In genomic region chr6:72677510-72678220, GRCm38 (mm10) we compare ENCODE assay signal across 8 mouse cellular contexts.
DNase-seq lines count a peak whose midpoint lies in the region; ATAC-seq lines count a peak whose summit lies in the region.

No protein-coding gene starts in this region.

- WGBS in heart, embryonic 13.5 days, result 30% methylated on average over 11 of the region's 11 CpGs
- WGBS in embryonic facial prominence, embryonic 14.5 days, result 12% methylated on average over 10 of the region's 11 CpGs

- H3K4me2 ChIP-seq in heart, embryonic 13.5 days, result peak overlapping the region; percentile 59
- peak overlapping the region; percentile 47 for H3K4me2 ChIP-seq in embryonic facial prominence, embryonic 14.5 days (ENCODE audit: low read depth, low read length)

- H3K9me3 ChIP-seq in heart, embryonic 13.5 days, result no peaks in the 10 kb centered on the region
- no peaks in the 10 kb centered on the region for H3K9me3 ChIP-seq in embryonic facial prominence, embryonic 14.5 days (ENCODE audit: control insufficient read depth, low read length)

- H3K4me3 ChIP-seq in heart, embryonic 13.5 days, result peak overlapping the region; percentile 33
- peak overlapping the region; percentile 26 for H3K4me3 ChIP-seq in embryonic facial prominence, embryonic 14.5 days (ENCODE audit: low read depth, low read length)

- H3K4me1 ChIP-seq in heart, embryonic 13.5 days, result peaks cover 69% of the 10 kb centered on the region
- H3K4me1 ChIP-seq in embryonic facial prominence, embryonic 14.5 days (ENCODE audit: control insufficient read depth, insufficient read depth, low read length), result peaks cover 66% of the 10 kb centered on the region

- H3K27ac ChIP-seq in heart, embryonic 13.5 days (replicated peaks), result peak overlapping the region; percentile 77
- H3K27ac ChIP-seq in embryonic facial prominence, embryonic 14.5 days (replicated peaks; ENCODE audit: low read depth, low read length), result peak overlapping the region; percentile 88

- no peak for DNase-seq in heart, adult 11 months
- peak; percentile 95 for DNase-seq in embryonic facial prominence, embryonic 14.5 days (ENCODE audit: low spot score)
- DNase-seq in kidney, postnatal 4 days, result peak; percentile 71 to 86
- peak; percentile 69 for DNase-seq in neural tube, embryonic 10.5 days (ENCODE audit: extremely low spot score, low spot score)
- DNase-seq in thymus, postnatal 14 days, result no peak
- DNase-seq in frontal cortex, postnatal 25 days (ENCODE audit: low spot score in 2 of 2), result no peak
- no peak for DNase-seq in spleen, postnatal 36 days (ENCODE audit: low spot score in 2 of 2)

- no peaks in the 10 kb centered on the region for H3K36me3 ChIP-seq in heart, embryonic 13.5 days
- H3K36me3 ChIP-seq in embryonic facial prominence, embryonic 14.5 days (ENCODE audit: control insufficient read depth, insufficient read depth, low read length), result no peaks in the 10 kb centered on the region

- ATAC-seq in heart, embryonic 13.5 days (ENCODE audit: extremely low read depth, insufficient number of reproducible peaks, low FRiP score, low TSS enrichment), result no peak
- ATAC-seq in embryonic facial prominence, embryonic 14.5 days (ENCODE audit: low read depth), result peak; percentile 73

- peak overlapping the region; percentile 70 for H3K9ac ChIP-seq in heart, embryonic 13.5 days
- H3K9ac ChIP-seq in embryonic facial prominence, embryonic 14.5 days (ENCODE audit: low read depth, low read length), result peak overlapping the region; percentile 38

- peaks cover 2% of the 10 kb centered on the region; the same call in 1 of the 2 replicates for H3K27me3 ChIP-seq in heart, embryonic 13.5 days (replicated peaks)
- H3K27me3 ChIP-seq in embryonic facial prominence, embryonic 14.5 days (replicated peaks; ENCODE audit: control insufficient read depth, insufficient read depth, low read length), result no peaks in the 10 kb centered on the region

Comparison
In these comparisons a context has a peak if more than half of its experiments do, and no peak if none do; other contexts are left out.
1. DNase-seq: peak in embryonic facial prominence, embryonic 14.5 days (single experiment), kidney, postnatal 4 days (2 of 2) and neural tube, embryonic 10.5 days (single experiment); none in heart, adult 11 months (single experiment), thymus, postnatal 14 days (single experiment), frontal cortex, postnatal 25 days (0 of 2) and spleen, postnatal 36 days (0 of 2).